Mouse (Mus musculus): ENCODE measurements around the gene Tagln2.

DNA sequence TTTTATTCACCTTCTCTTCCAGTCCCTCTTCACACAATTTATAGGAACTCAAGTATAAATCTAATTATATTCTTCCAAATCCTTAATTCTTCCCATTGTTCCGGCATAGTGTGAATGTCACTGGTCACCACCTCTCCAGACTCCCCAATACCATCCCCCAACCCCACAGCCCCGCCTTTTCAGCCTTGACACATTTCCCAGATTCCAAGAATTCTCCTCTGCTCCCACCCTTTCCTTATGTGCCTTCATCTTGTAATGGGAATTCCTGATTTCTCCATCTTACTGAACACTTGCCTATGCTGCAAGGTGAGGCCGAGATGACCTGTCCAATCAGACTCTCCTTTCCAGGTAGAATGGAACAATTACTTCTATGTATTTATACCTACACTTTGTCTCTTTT, 41.8 kb upstream of the Tagln2 start:
- TF ChIP-seq CTCF (IDR thresholded peaks at IDR 0.05; ENCODE audit: control insufficient read depth, insufficient read depth, low read length) (no peak), POLR2A (IDR thresholded peaks at IDR 0.05; ENCODE audit: borderline replicate concordance, control insufficient read depth, low read depth, low read length) (no peak)

Measured in bone marrow, adult 2 months (tissue).